ENCODE assay signal across 9 mouse cellular contexts in genomic region chr5:34955630-34956029, GRCm38 (mm10). TPM values are rescaled to one million over a fixed set of nuclear protein-coding genes. Genes with fewer than 3 reads are reported as not detected.
DNase-seq lines count a peak whose midpoint lies in the region; ATAC-seq lines count a peak whose summit lies in the region.
"Had no signal": no experiment of that assay in that cellular context is flagged by ENCODE, and none has a peak within 500 bp of the region (broad histone marks: within the 10 kb centered on the region; RNA-seq: fewer than 3 reads in every experiment).

No protein-coding gene starts in this region.

- no peak overlapping the region for H3K4me3 ChIP-seq in midbrain, embryonic 14.5 days (replicated peaks; ENCODE audit: low read depth, low read length)
- H3K4me3 ChIP-seq in midbrain, embryonic 11.5 days (ENCODE audit: low read depth, low read length), result no peak overlapping the region
- no peak overlapping the region for H3K4me3 ChIP-seq in forebrain, embryonic 15.5 days
- H3K4me3 ChIP-seq: limb, embryonic 13.5 days had no signal

- peak; percentile 40 for DNase-seq in gastrocnemius, postnatal 10 days
- DNase-seq in gastrocnemius, postnatal 25 days, result no peak
- peak; percentile 19 for DNase-seq in midbrain, embryonic 14.5 days
- DNase-seq in midbrain, embryonic 11.5 days (ENCODE audit: low spot score, missing footprints), result no peak
- DNase-seq in lung, postnatal 14 days, result peak; percentile 56
- no peak for DNase-seq in urinary bladder, postnatal 36 days (ENCODE audit: low spot score in 2 of 2)

- no peaks in the 10 kb centered on the region for H3K9me3 ChIP-seq in midbrain, embryonic 14.5 days (ENCODE audit: control insufficient read depth, low read length)
- peaks cover 3% of the 10 kb centered on the region for H3K9me3 ChIP-seq in midbrain, embryonic 11.5 days (ENCODE audit: control insufficient read depth, low read length)
- H3K9me3 ChIP-seq in forebrain, embryonic 15.5 days, result no peaks in the 10 kb centered on the region

- H3K9ac ChIP-seq in midbrain, embryonic 14.5 days (replicated peaks; ENCODE audit: low read length), result no peak overlapping the region
- no peak overlapping the region for H3K9ac ChIP-seq in midbrain, embryonic 11.5 days (ENCODE audit: low read length)
- H3K9ac ChIP-seq in forebrain, embryonic 15.5 days (replicated peaks), result no peak overlapping the region
- H3K9ac ChIP-seq: limb, embryonic 13.5 days had no signal

- H3K27me3 ChIP-seq in midbrain, embryonic 14.5 days (ENCODE audit: control insufficient read depth, insufficient read depth, low read length), result no peaks in the 10 kb centered on the region
- H3K27me3 ChIP-seq in midbrain, embryonic 11.5 days (ENCODE audit: control insufficient read depth, insufficient read depth, low read length), result no peaks in the 10 kb centered on the region
- no peaks in the 10 kb centered on the region for H3K27me3 ChIP-seq in forebrain, embryonic 15.5 days
- H3K27me3 ChIP-seq: limb, embryonic 13.5 days had no signal

- no peak for ATAC-seq in midbrain, embryonic 14.5 days (ENCODE audit: low FRiP score, low TSS enrichment)
- ATAC-seq in midbrain, embryonic 11.5 days (ENCODE audit: low FRiP score), result no peak
- peak; percentile 45 for ATAC-seq in erythroblast, adult 5-6 weeks (replicated peaks; ENCODE audit: low FRiP score, poor library complexity, severe bottlenecking)
- no peak for ATAC-seq in forebrain, embryonic 15.5 days (replicated peaks)

- no peaks in the 10 kb centered on the region for H3K36me3 ChIP-seq in midbrain, embryonic 14.5 days (ENCODE audit: control insufficient read depth, insufficient read depth, low read length)
- peaks cover 3% of the 10 kb centered on the region; the same call in 1 of the 2 replicates for H3K36me3 ChIP-seq in midbrain, embryonic 11.5 days (ENCODE audit: control insufficient read depth, insufficient read depth, low read length)
- H3K36me3 ChIP-seq in forebrain, embryonic 15.5 days, result peaks cover 5% of the 10 kb centered on the region; the same call in 1 of the 2 replicates

- peaks cover 48% of the 10 kb centered on the region for H3K4me1 ChIP-seq in midbrain, embryonic 14.5 days (ENCODE audit: control insufficient read depth, insufficient read depth, low read length)
- peaks cover 35% of the 10 kb centered on the region for H3K4me1 ChIP-seq in midbrain, embryonic 11.5 days (ENCODE audit: control insufficient read depth, insufficient read depth, low read length)
- peaks cover 47% of the 10 kb centered on the region for H3K4me1 ChIP-seq in forebrain, embryonic 15.5 days

- WGBS in midbrain, embryonic 14.5 days, result 52% methylated on average over 5 of the region's 5 CpGs
- WGBS in midbrain, embryonic 11.5 days, result 71% methylated on average over 5 of the region's 5 CpGs
- WGBS in forebrain, embryonic 15.5 days, result 49% methylated on average over 5 of the region's 5 CpGs

- no peak overlapping the region for H3K27ac ChIP-seq in midbrain, embryonic 14.5 days (replicated peaks; ENCODE audit: low read depth, low read length)
- no peak overlapping the region for H3K27ac ChIP-seq in midbrain, embryonic 11.5 days (ENCODE audit: low read depth, low read length)
- H3K27ac ChIP-seq in forebrain, embryonic 15.5 days (replicated peaks), result no peak overlapping the region
- H3K27ac ChIP-seq: limb, embryonic 13.5 days had no signal

- no peak overlapping the region for H3K4me2 ChIP-seq in midbrain, embryonic 14.5 days (ENCODE audit: low read length)
- no peak overlapping the region for H3K4me2 ChIP-seq in midbrain, embryonic 11.5 days
- H3K4me2 ChIP-seq in forebrain, embryonic 15.5 days (replicated peaks), result no peak overlapping the region
- H3K4me2 ChIP-seq: limb, embryonic 13.5 days had no signal

RNA-seq across cellular contexts. Expression of gene Rgs12, which starts 6.4 kb away (rescaled TPM):
- 10 to 100 TPM; 13.7 to 16.6 TPM for total RNA-seq in gastrocnemius, postnatal 10 days (2021)
- 1 to 10 TPM; 3.1 to 3.5 TPM for total RNA-seq in gastrocnemius, postnatal 25 days (2021)
- polyA plus RNA-seq in midbrain, embryonic 14.5 days (2014; fragmentation: Nextera tagmentation; extraction: Ambion mirVana), result 42.7 and 44.3 TPM in 2 replicates
- 47.5 and 49.0 TPM in 2 replicates for polyA plus RNA-seq in midbrain, embryonic 11.5 days (2014; fragmentation: Nextera tagmentation; extraction: Ambion mirVana)
- total RNA-seq in erythroblast, adult 5-6 weeks (2015; ENCODE audit: low replicate concordance), result 6.7 and 13.6 TPM in 2 replicates
- 23.3 and 25.0 TPM in 2 replicates for total RNA-seq in erythroblast, adult 5-6 weeks (2017; ENCODE audit: low replicate concordance)
- polyA plus RNA-seq in forebrain, embryonic 15.5 days (2015; fragmentation: Nextera tagmentation; extraction: Ambion mirVana), result 64.7 and 64.9 TPM in 2 replicates

RNA-seq across cellular contexts. Expression of gene Msantd1, which starts 47.8 kb away (rescaled TPM):
- under 1 TPM; 0.14 to 0.97 TPM for total RNA-seq in gastrocnemius, postnatal 10 days (2021)
- total RNA-seq in gastrocnemius, postnatal 25 days (2021), result under 1 TPM; 0.13 to 0.36 TPM
- polyA plus RNA-seq in midbrain, embryonic 14.5 days (2014; fragmentation: Nextera tagmentation; extraction: Ambion mirVana), result 3.1 and 4.8 TPM in 2 replicates
- polyA plus RNA-seq in midbrain, embryonic 11.5 days (2014; fragmentation: Nextera tagmentation; extraction: Ambion mirVana), result 1.3 and 1.6 TPM in 2 replicates
- not detected in 2 replicates for total RNA-seq in erythroblast, adult 5-6 weeks (2015; ENCODE audit: low replicate concordance)
- total RNA-seq in erythroblast, adult 5-6 weeks (2017; ENCODE audit: low replicate concordance), result 8.2 TPM in 1 of 2 replicates, not detected in the other
- 5.6 and 5.8 TPM in 2 replicates for polyA plus RNA-seq in forebrain, embryonic 15.5 days (2015; fragmentation: Nextera tagmentation; extraction: Ambion mirVana)

Comparison
In these comparisons a context has a peak if more than half of its experiments do, and no peak if none do; other contexts are left out.
1. DNase-seq: peak in gastrocnemius, postnatal 10 days (single experiment), midbrain, embryonic 14.5 days (single experiment) and lung, postnatal 14 days (single experiment); none in gastrocnemius, postnatal 25 days (single experiment), midbrain, embryonic 11.5 days (single experiment) and urinary bladder, postnatal 36 days (0 of 2).